Mouse (Mus musculus): ENCODE results near the gene Colq. TPM values are rescaled to one million over a fixed set of nuclear protein-coding genes. Genes with fewer than 3 reads are reported as not detected.

Gene Colq
- polyA plus RNA-seq, 1 experiment from 2014 or later: 0.49 TPM

Other genes starting within 250 kb of the Colq start
- 131 and 144 TPM in 2 replicates for gene Sh3bp5, start 155.3 kb downstream of the Colq start, polyA plus RNA-seq (2015; fragmentation: Nextera tagmentation; extraction: Ambion mirVana)
- 8.1 and 9.8 TPM in 2 replicates for gene Eaf1, start 96.9 kb downstream of the Colq start, polyA plus RNA-seq (2015; fragmentation: Nextera tagmentation; extraction: Ambion mirVana)
- gene Mettl6, start 96.3 kb downstream of the Colq start, polyA plus RNA-seq (2015; fragmentation: Nextera tagmentation; extraction: Ambion mirVana): 37.9 and 43.9 TPM in 2 replicates
- gene Gm49387, start 49.5 kb upstream of the Colq start, polyA plus RNA-seq (2015; fragmentation: Nextera tagmentation; extraction: Ambion mirVana): 0.90 TPM in 1 of 2 replicates, not detected in the other
- 18.9 and 19.1 TPM in 2 replicates for gene Btd, start 49.7 kb upstream of the Colq start, polyA plus RNA-seq (2015; fragmentation: Nextera tagmentation; extraction: Ambion mirVana)
- gene Hacl1, start 49.9 kb upstream of the Colq start, polyA plus RNA-seq (2015; fragmentation: Nextera tagmentation; extraction: Ambion mirVana): 7.1 and 11.0 TPM in 2 replicates
- 9.6 and 11.0 TPM in 2 replicates for gene Ankrd28, start 239.3 kb upstream of the Colq start, polyA plus RNA-seq (2015; fragmentation: Nextera tagmentation; extraction: Ambion mirVana)